Mouse (Mus musculus): Measurements from ENCODE around the gene Mep1a. TPM values are rescaled to one million over a fixed set of nuclear protein-coding genes. Genes with fewer than 3 reads are reported as not detected.
A peak's percentile ranks its signal among the peaks of the same experiment; 100 is the strongest.

Gene Mep1a
- polyA plus RNA-seq, 1 experiment from 2014 or later = not detected

GRCm38 (mm10) chr17:43520166-43520565 is 17.6 kb upstream of the Mep1a start:
- H3K27ac ChIP-seq (ENCODE audit: low read length) = no peak overlapping the region
- no peak for ATAC-seq
- H3K4me3 ChIP-seq (ENCODE audit: low read depth, low read length) = no peak overlapping the region
- no peak overlapping the region for H3K4me2 ChIP-seq (ENCODE audit: low read length)
- no peak overlapping the region for H3K9ac ChIP-seq (ENCODE audit: low read depth, low read length)
- 85% methylated on average over 3 of the region's 3 CpGs for WGBS
- 0 out of 2 replicates have a peak, but pooled peaks cover under 1% of the 10 kb centered on the region for H3K9me3 ChIP-seq (replicated peaks; ENCODE audit: control insufficient read depth, low read length, poor library complexity, severe bottlenecking)
- 0 out of 2 replicates have a peak, but pooled peaks cover 2% of the 10 kb centered on the region for H3K4me1 ChIP-seq (ENCODE audit: control insufficient read depth, insufficient read depth, low read length)
- no peaks in the 10 kb centered on the region for H3K36me3 ChIP-seq (ENCODE audit: control insufficient read depth, insufficient read depth, low read length)
- no peaks in the 10 kb centered on the region for H3K27me3 ChIP-seq (ENCODE audit: control insufficient read depth, insufficient read depth, low read depth, low read length)

GRCm38 (mm10) chr17:43518644-43519409 is 16.2 kb upstream of the Mep1a start:
- H3K36me3 ChIP-seq (ENCODE audit: control insufficient read depth, insufficient read depth, low read length) = no peaks in the 10 kb centered on the region
- WGBS = 28% methylated on average over 18 of the region's 18 CpGs
- no peak overlapping the region for H3K9ac ChIP-seq (ENCODE audit: low read depth, low read length)
- no peaks in the 10 kb centered on the region for H3K27me3 ChIP-seq (ENCODE audit: control insufficient read depth, insufficient read depth, low read depth, low read length)
- peak; percentile 92 for ATAC-seq
- H3K4me3 ChIP-seq (ENCODE audit: low read depth, low read length) = no peak overlapping the region
- H3K27ac ChIP-seq (ENCODE audit: low read length) = no peak overlapping the region
- 0 out of 2 replicates have a peak overlapping the region, but pooled peaks have one; percentile 7 for H3K4me2 ChIP-seq (ENCODE audit: low read length)
- peaks cover 6% of the 10 kb centered on the region; the same call in 1 of the 2 replicates for H3K9me3 ChIP-seq (replicated peaks; ENCODE audit: control insufficient read depth, low read length, poor library complexity, severe bottlenecking)
- 0 out of 2 replicates have a peak, but pooled peaks cover 2% of the 10 kb centered on the region for H3K4me1 ChIP-seq (ENCODE audit: control insufficient read depth, insufficient read depth, low read length)

- WGBS = 66% methylated on average over 4 of the region's 4 CpGs
- no peak overlapping the region for H3K9ac ChIP-seq (ENCODE audit: low read depth, low read length)
These were observed 8.2 kb upstream of the Mep1a start for GRCm38 (mm10) chr17:43510782-43511181.

GRCm38 (mm10) chr17:43504594-43504934 is 2.0 kb upstream of the Mep1a start:
- 72% methylated on average over 6 of the region's 6 CpGs for WGBS
- Histone ChIP-seq H3K36me3 (ENCODE audit: control insufficient read depth, insufficient read depth, low read length) (no peaks in the 10 kb centered on the region), H3K4me2 (ENCODE audit: low read length) (no peak overlapping the region), H3K4me1 (ENCODE audit: control insufficient read depth, insufficient read depth, low read length) (no peaks in the 10 kb centered on the region), H3K4me3 (ENCODE audit: low read depth, low read length) (no peak overlapping the region), H3K9me3 (replicated peaks; ENCODE audit: control insufficient read depth, low read length, poor library complexity, severe bottlenecking) (no peaks in the 10 kb centered on the region), H3K27me3 (ENCODE audit: control insufficient read depth, insufficient read depth, low read depth, low read length) (no peaks in the 10 kb centered on the region), H3K27ac (ENCODE audit: low read length) (no peak overlapping the region), H3K9ac (ENCODE audit: low read depth, low read length) (no peak overlapping the region)
- ATAC-seq = no peak

More at GRCm38 (mm10) chr17:43510782-43511181, 8.2 kb upstream of the Mep1a start:
- no peak for ATAC-seq
- no peaks in the 10 kb centered on the region for H3K27me3 ChIP-seq (ENCODE audit: control insufficient read depth, insufficient read depth, low read depth, low read length)
- peaks cover 6% of the 10 kb centered on the region; the same call in 1 of the 2 replicates for H3K9me3 ChIP-seq (replicated peaks; ENCODE audit: control insufficient read depth, low read length, poor library complexity, severe bottlenecking)
- no peaks in the 10 kb centered on the region for H3K36me3 ChIP-seq (ENCODE audit: control insufficient read depth, insufficient read depth, low read length)
- H3K4me1 ChIP-seq (ENCODE audit: control insufficient read depth, insufficient read depth, low read length) = no peaks in the 10 kb centered on the region
- no peak overlapping the region for H3K4me2 ChIP-seq (ENCODE audit: low read length)
- no peak overlapping the region for H3K27ac ChIP-seq (ENCODE audit: low read length)
- H3K4me3 ChIP-seq (ENCODE audit: low read depth, low read length) = no peak overlapping the region

GRCm38 (mm10) chr17:43503861-43504593 is 1.4 kb upstream of the Mep1a start:
- H3K36me3 ChIP-seq (ENCODE audit: control insufficient read depth, insufficient read depth, low read length) = no peaks in the 10 kb centered on the region
- no peaks in the 10 kb centered on the region for H3K27me3 ChIP-seq (ENCODE audit: control insufficient read depth, insufficient read depth, low read depth, low read length)
- WGBS = 82% methylated on average over 4 of the region's 4 CpGs
- no peak overlapping the region for H3K4me2 ChIP-seq (ENCODE audit: low read length)
- no peak overlapping the region for H3K9ac ChIP-seq (ENCODE audit: low read depth, low read length)
- no peak overlapping the region for H3K27ac ChIP-seq (ENCODE audit: low read length)
- H3K9me3 ChIP-seq (replicated peaks; ENCODE audit: control insufficient read depth, low read length, poor library complexity, severe bottlenecking) = no peaks in the 10 kb centered on the region
- H3K4me1 ChIP-seq (ENCODE audit: control insufficient read depth, insufficient read depth, low read length) = no peaks in the 10 kb centered on the region
- H3K4me3 ChIP-seq (ENCODE audit: low read depth, low read length) = no peak overlapping the region
- no peak for ATAC-seq

- Histone ChIP-seq H3K27me3 (ENCODE audit: control insufficient read depth, insufficient read depth, low read depth, low read length) (no peaks in the 10 kb centered on the region), H3K9ac (ENCODE audit: low read depth, low read length) (no peak overlapping the region), H3K4me1 (ENCODE audit: control insufficient read depth, insufficient read depth, low read length) (no peaks in the 10 kb centered on the region), H3K9me3 (replicated peaks; ENCODE audit: control insufficient read depth, low read length, poor library complexity, severe bottlenecking) (no peaks in the 10 kb centered on the region), H3K4me3 (ENCODE audit: low read depth, low read length) (no peak overlapping the region), H3K4me2 (ENCODE audit: low read length) (no peak overlapping the region), H3K36me3 (ENCODE audit: control insufficient read depth, insufficient read depth, low read length) (no peaks in the 10 kb centered on the region), H3K27ac (ENCODE audit: low read length) (no peak overlapping the region)
- WGBS = 96% methylated on average over 5 of the region's 5 CpGs
- ATAC-seq = no peak
These were observed 981 bp downstream of the Mep1a start for GRCm38 (mm10) chr17:43501631-43502030.

- no peaks in the 10 kb centered on the region for H3K27me3 ChIP-seq (ENCODE audit: control insufficient read depth, insufficient read depth, low read depth, low read length)
- 86% methylated on average over 3 of the region's 3 CpGs for WGBS
- ATAC-seq = no peak
- no peak overlapping the region for H3K27ac ChIP-seq (ENCODE audit: low read length)
- no peaks in the 10 kb centered on the region for H3K9me3 ChIP-seq (replicated peaks; ENCODE audit: control insufficient read depth, low read length, poor library complexity, severe bottlenecking)
- no peak overlapping the region for H3K4me2 ChIP-seq (ENCODE audit: low read length)
- no peaks in the 10 kb centered on the region for H3K4me1 ChIP-seq (ENCODE audit: control insufficient read depth, insufficient read depth, low read length)
- no peaks in the 10 kb centered on the region for H3K36me3 ChIP-seq (ENCODE audit: control insufficient read depth, insufficient read depth, low read length)
- H3K9ac ChIP-seq (ENCODE audit: low read depth, low read length) = no peak overlapping the region
- H3K4me3 ChIP-seq (ENCODE audit: low read depth, low read length) = no peak overlapping the region
These were observed 1.4 kb downstream of the Mep1a start for GRCm38 (mm10) chr17:43501223-43501622.

GRCm38 (mm10) chr17:43500513-43500912 is 2.1 kb downstream of the Mep1a start:
- H3K4me2 ChIP-seq (ENCODE audit: low read length) = no peak overlapping the region
- no peaks in the 10 kb centered on the region for H3K4me1 ChIP-seq (ENCODE audit: control insufficient read depth, insufficient read depth, low read length)
- no peaks in the 10 kb centered on the region for H3K36me3 ChIP-seq (ENCODE audit: control insufficient read depth, insufficient read depth, low read length)
- WGBS = 86% methylated on average over 1 of the region's 1 CpGs
- ATAC-seq = no peak
- no peak overlapping the region for H3K9ac ChIP-seq (ENCODE audit: low read depth, low read length)
- no peaks in the 10 kb centered on the region for H3K9me3 ChIP-seq (replicated peaks; ENCODE audit: control insufficient read depth, low read length, poor library complexity, severe bottlenecking)
- no peaks in the 10 kb centered on the region for H3K27me3 ChIP-seq (ENCODE audit: control insufficient read depth, insufficient read depth, low read depth, low read length)
- no peak overlapping the region for H3K4me3 ChIP-seq (ENCODE audit: low read depth, low read length)
- no peak overlapping the region for H3K27ac ChIP-seq (ENCODE audit: low read length)

GRCm38 (mm10) chr17:43497521-43497920 is 5.1 kb downstream of the Mep1a start:
- Histone ChIP-seq H3K9me3 (replicated peaks; ENCODE audit: control insufficient read depth, low read length, poor library complexity, severe bottlenecking) (no peaks in the 10 kb centered on the region), H3K27ac (ENCODE audit: low read length) (no peak overlapping the region), H3K9ac (ENCODE audit: low read depth, low read length) (no peak overlapping the region), H3K27me3 (ENCODE audit: control insufficient read depth, insufficient read depth, low read depth, low read length) (no peaks in the 10 kb centered on the region), H3K4me2 (ENCODE audit: low read length) (no peak overlapping the region), H3K4me1 (ENCODE audit: control insufficient read depth, insufficient read depth, low read length) (no peaks in the 10 kb centered on the region), H3K4me3 (ENCODE audit: low read depth, low read length) (no peak overlapping the region), H3K36me3 (ENCODE audit: control insufficient read depth, insufficient read depth, low read length) (no peaks in the 10 kb centered on the region)
- ATAC-seq = no peak
- WGBS = 77% methylated on average over 4 of the region's 4 CpGs
